Mouse (Mus musculus) cortical plate, adult 2 months (tissue): ENCODE measurements at regions not wholly inside any gene's neighbourhood (a gene's known extent, or its start where the extent isn't known, plus 50 kb on each side); places are given as distances from the start of the nearest gene placed in this dataset.
"Not testable (repeated sequence)": the region's sequence is repeated elsewhere in the genome, so short reads cannot be mapped to it uniquely, and the experiment has no call there.

Source experiments
- H3K27ac ChIP-seq: fragments of 200-500 bp; 2 replicates; pipeline ENCODE4 v1.5.1; 2012; ENCODE audit warnings: low read length, control low read depth, inconsistent platforms; ENCODE audit not compliant: insufficient read depth
- H3K4me1 ChIP-seq: fragments of 200-500 bp; 2 replicates; pipeline ENCODE4 v1.6.1; 2011; ENCODE audit warnings: low read length; ENCODE audit not compliant: control insufficient read depth, insufficient read depth
- H3K4me3 ChIP-seq: fragments of 200-500 bp; 2 replicates; pipeline ENCODE4 v1.5.1; 2011; ENCODE audit warnings: mild to moderate bottlenecking, low read length, control low read depth; ENCODE audit not compliant: insufficient read depth
- CTCF ChIP-seq: fragments of 200-500 bp; IDR thresholded peaks from 2 replicates; pipeline ENCODE4 v1.5.1; 2011; ENCODE audit warnings: mild to moderate bottlenecking, control low read depth, low read length; ENCODE audit not compliant: insufficient read depth; ENCODE audit errors: extremely low read depth
- POLR2A ChIP-seq: fragments of 200-500 bp; IDR thresholded peaks from 2 replicates; pipeline ENCODE4 v1.6.1; 2011; ENCODE audit warnings: mild to moderate bottlenecking, low read length, control low read depth; ENCODE audit not compliant: insufficient read depth; ENCODE audit errors: extremely low read depth

DNA sequence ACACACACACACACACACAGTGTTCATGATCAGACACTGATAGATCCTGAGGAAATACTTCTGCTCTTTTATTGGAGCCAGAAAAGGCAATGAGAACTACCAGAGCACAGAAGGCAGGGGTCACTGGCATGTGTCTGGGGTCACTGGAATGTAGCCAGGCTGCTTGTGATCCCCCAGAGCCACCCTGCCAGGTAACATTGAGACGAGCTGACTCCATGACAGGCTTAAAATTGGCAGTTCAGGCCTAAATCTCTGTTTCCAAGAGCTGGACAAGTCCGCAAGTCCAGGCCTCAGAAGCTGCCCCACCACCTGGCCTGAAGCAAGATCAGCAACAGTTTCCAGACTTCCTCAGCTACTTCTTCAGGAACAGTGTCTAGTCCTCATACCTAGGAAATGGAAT, 390.4 kb upstream of the Stxbp6 start:
- Histone ChIP-seq H3K4me1 (no peaks in the 10 kb centered on the region), H3K4me3 (no peak overlapping the region), H3K27ac (no peak overlapping the region)
- no peak for TF ChIP-seq CTCF
- TF ChIP-seq POLR2A = no peak

DNA sequence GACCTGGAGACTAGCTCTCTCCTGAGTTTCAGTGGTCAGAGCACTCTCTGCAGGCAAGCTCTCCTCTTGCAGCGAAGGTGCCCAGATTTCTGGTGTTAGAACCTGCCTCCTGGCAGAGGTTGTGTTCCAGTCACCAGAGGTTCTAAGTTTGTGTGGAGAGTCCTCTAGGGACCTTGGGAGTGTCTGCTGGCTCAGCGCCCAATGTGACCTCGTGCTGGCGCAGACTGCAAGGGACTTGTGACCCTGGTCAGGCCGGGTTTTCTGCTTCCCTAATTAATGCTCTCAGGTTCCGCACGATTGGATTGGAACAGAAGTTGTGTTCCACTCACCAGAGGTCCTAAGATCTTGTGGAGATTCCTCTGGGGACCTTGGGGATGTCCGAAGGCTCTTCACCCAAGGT, 384.2 kb upstream of the Stxbp6 start:
- H3K4me3 ChIP-seq, H3K4me1 ChIP-seq, H3K27ac ChIP-seq: not testable (repeated sequence)

DNA sequence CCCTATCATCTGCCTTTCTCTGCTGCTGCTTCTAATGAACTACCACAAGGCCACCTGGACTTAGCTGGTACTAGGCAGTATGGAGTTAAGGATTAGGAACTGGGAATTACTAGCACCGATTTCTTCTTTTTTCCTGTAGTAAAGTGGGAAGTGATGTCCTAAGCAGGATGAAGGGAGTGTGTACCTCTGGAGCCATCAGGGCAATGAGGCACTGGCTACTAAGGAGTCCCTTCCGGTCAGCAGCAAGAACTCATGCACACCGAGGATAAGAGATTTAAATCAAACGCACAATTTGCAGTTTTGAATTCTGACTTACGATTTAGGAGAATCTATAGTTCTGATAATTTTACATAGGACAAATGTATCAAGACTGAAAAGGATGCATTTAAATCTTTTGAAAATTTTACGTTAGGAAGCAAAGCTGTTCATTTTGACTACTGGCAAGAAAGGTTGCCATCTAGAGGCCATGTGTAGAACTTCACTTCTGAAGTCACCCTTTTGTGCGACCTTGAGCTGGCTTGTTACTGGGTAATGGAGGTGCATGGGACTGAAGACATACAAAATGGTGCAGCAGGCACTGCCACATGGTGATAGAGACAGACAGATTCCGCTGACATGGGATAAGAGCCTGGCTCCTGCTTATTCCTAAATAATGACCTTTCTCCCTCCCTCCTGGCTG, 369.1 kb upstream of the Stxbp6 start:
- Histone ChIP-seq H3K4me3 (no peak overlapping the region), H3K27ac (no peak overlapping the region), H3K4me1 (no peaks in the 10 kb centered on the region)
- TF ChIP-seq CTCF (peak; percentile 54; the same call in 1 of the 2 replicates), POLR2A (no peak)

DNA sequence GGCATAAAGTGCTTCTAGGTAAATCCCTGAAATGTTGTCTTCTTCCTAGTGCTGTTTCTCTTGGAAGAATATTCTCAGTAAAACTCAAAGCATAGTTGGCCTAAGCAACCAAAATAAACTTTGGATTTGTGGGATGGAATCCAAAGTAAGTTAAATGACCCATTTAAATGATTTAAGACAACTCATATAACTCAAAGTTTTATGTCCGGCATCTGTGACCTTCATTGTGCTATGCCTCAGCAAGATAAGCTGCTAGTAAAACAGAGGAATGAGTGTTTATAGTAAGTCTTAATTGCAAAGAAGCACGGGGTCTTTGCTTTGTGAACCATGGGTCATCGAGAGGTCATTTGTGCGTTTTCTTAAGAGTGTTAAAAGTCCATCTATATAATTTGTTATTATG, 368.0 kb upstream of the Stxbp6 start:
- TF ChIP-seq POLR2A (no peak), CTCF (no peak)
- Histone ChIP-seq H3K27ac (no peak overlapping the region), H3K4me1 (no peaks in the 10 kb centered on the region), H3K4me3 (no peak overlapping the region)

DNA sequence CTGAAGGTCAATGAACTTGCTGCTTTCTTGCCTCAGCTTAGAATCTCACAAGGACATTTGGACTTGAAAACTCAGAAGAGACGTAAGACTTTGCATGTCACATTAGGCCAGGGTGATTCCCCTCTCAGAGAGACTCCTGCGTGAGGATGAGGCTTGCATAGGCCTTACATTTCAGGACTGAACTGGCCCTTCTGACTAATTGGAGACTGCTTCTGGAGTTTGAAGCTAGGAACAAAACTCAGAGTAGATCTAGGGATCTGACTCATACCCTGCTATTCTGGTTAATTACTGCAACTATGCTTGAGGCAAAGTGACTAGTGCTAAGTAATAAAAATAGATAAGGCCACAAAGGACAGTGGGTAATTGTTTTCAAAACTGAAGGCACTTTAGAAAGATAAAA, 365.2 kb upstream of the Stxbp6 start:
- TF ChIP-seq POLR2A = no peak
- no peak for TF ChIP-seq CTCF
- H3K4me1 ChIP-seq = no peaks in the 10 kb centered on the region
- H3K4me3 ChIP-seq = no peak overlapping the region
- H3K27ac ChIP-seq = no peak overlapping the region

DNA sequence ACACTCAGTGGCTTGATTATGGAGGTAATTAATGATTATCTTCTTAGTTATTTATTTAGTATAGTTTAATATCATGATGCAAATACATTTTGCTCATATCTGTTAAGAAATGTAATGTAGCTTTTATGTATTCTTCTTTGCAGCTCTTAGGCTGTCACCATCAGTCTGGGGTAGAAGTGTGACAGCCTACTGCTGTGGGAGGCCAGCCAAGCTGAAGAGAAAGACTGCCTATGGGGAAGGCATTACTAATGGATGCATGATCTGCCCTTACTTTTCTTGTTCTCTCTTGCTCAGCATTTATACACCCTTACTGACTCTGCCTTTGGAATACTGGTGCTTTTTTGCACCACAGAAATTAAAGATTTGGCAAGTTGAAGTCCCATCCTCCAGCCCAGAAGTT, 362.8 kb upstream of the Stxbp6 start:
- H3K27ac ChIP-seq = no peak overlapping the region
- H3K4me3 ChIP-seq = no peak overlapping the region
- TF ChIP-seq CTCF (no peak), POLR2A (no peak)
- no peaks in the 10 kb centered on the region for H3K4me1 ChIP-seq

DNA sequence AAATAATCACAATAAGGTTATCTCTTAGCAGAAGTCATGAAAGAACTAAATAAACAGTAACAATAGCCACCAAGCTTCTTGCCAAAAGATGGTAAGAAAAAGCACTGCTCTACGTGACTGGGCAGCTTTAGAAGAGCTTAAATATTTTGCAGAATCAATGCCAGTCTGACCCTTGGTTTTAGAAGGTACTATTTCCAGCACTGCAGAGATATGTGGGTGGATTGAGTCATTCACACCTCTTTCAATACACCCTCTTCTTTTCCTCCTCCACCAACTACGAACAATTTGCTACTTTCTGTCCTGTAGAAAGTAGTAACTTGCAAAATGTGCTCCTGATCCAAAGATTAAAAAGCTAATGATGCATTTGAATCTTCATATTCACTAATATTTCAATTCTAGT, 324.9 kb upstream of the Stxbp6 start:
- H3K4me3 ChIP-seq = no peak overlapping the region
- H3K27ac ChIP-seq = no peak overlapping the region
- TF ChIP-seq POLR2A = no peak
- TF ChIP-seq CTCF = no peak
- no peaks in the 10 kb centered on the region for H3K4me1 ChIP-seq

DNA sequence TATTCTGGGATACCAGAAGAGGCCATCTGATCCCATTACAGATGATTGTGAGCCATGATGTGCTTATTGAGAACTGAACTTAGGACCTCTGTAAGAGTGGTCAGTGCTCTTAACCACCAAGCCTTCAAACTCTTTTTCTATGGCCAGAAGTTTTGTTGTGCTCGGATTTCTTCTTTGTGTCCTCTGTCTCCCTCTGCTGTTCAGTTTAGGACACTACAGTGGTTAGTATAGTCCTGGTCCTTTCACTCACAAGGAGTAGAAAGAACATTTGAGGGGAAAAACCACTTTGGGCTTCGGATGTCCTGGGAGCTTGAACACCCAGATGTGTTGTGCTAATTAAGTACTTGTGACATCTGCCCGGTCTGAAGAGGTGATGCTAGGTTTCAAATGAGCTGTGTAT, 310.4 kb upstream of the Stxbp6 start:
- Histone ChIP-seq H3K27ac (no peak overlapping the region), H3K4me3 (no peak overlapping the region), H3K4me1 (no peaks in the 10 kb centered on the region)
- no peak for TF ChIP-seq POLR2A
- TF ChIP-seq CTCF = peak; percentile 48; the same call in 1 of the 2 replicates
